Mouse (Mus musculus): ENCODE results near the gene Cux2. TPM values are rescaled to one million over a fixed set of nuclear protein-coding genes. Genes with fewer than 3 reads are reported as not detected.

Gene Cux2
- polyA plus RNA-seq, 1 experiment, result 1.2 TPM

- WGBS, result 50% methylated on average over 15 of the region's 15 CpGs
- TF ChIP-seq CTCF (IDR thresholded peaks at IDR 0.05; ENCODE audit: extremely low read depth, insufficient read depth, insufficient read length, insufficient replicate concordance) (no peak), POLR2A (IDR thresholded peaks at IDR 0.05; ENCODE audit: low read depth, low read length) (no peak)
- no peak overlapping the region for H3K27ac ChIP-seq (ENCODE audit: insufficient read depth, low read length)
- no peak for DNase-seq (ENCODE audit: low read depth in 1 of 2, low spot score in 2 of 2)
- H3K36me3 ChIP-seq (ENCODE audit: control insufficient read depth, insufficient read depth, low read length), result no peaks in the 10 kb centered on the region
- peaks cover 20% of the 10 kb centered on the region for H3K27me3 ChIP-seq (ENCODE audit: control insufficient read depth, insufficient read depth, low read length)
- H3K4me1 ChIP-seq (ENCODE audit: control insufficient read depth, insufficient read depth, insufficient read length), result peaks cover 13% of the 10 kb centered on the region
- no peak overlapping the region for H3K4me3 ChIP-seq (ENCODE audit: extremely low read depth, insufficient read depth, insufficient read length)
Measured at GRCm38 (mm10) chr5:122053587-122053986, 3.7 kb upstream of the Cux2 start.

GRCm38 (mm10) chr5:122050832-122051105 is 867 bp upstream of the Cux2 start:
- H3K27me3 ChIP-seq (ENCODE audit: control insufficient read depth, insufficient read depth, low read length), result peaks cover 20% of the 10 kb centered on the region
- peaks cover 13% of the 10 kb centered on the region for H3K4me1 ChIP-seq (ENCODE audit: control insufficient read depth, insufficient read depth, insufficient read length)
- no peak overlapping the region for H3K4me3 ChIP-seq (ENCODE audit: extremely low read depth, insufficient read depth, insufficient read length)

GRCm38 (mm10) chr5:122049664-122050016 is 262 bp downstream of the Cux2 start:
- no peak overlapping the region for H3K27ac ChIP-seq (ENCODE audit: insufficient read depth, low read length)
- H3K4me1 ChIP-seq (ENCODE audit: control insufficient read depth, insufficient read depth, insufficient read length), result peaks cover 13% of the 10 kb centered on the region
- H3K27me3 ChIP-seq (ENCODE audit: control insufficient read depth, insufficient read depth, low read length), result peaks cover 20% of the 10 kb centered on the region
- DNase-seq (ENCODE audit: low read depth in 1 of 2, low spot score in 2 of 2), result no peak
- peak overlapping the region; percentile 57 for H3K4me3 ChIP-seq (ENCODE audit: extremely low read depth, insufficient read depth, insufficient read length)
- WGBS, result 2% methylated on average over 38 of the region's 43 CpGs
- TF ChIP-seq CTCF (IDR thresholded peaks at IDR 0.05; ENCODE audit: extremely low read depth, insufficient read depth, insufficient read length, insufficient replicate concordance), result no peak
- TF ChIP-seq POLR2A (IDR thresholded peaks at IDR 0.05; ENCODE audit: low read depth, low read length), result no peak
- no peaks in the 10 kb centered on the region for H3K36me3 ChIP-seq (ENCODE audit: control insufficient read depth, insufficient read depth, low read length)

More at GRCm38 (mm10) chr5:122050832-122051105, 867 bp upstream of the Cux2 start:
- 9% methylated on average over 8 of the region's 8 CpGs for WGBS
- no peak for DNase-seq (ENCODE audit: low read depth in 1 of 2, low spot score in 2 of 2)
- Histone ChIP-seq H3K27ac (ENCODE audit: insufficient read depth, low read length) (no peak overlapping the region), H3K36me3 (ENCODE audit: control insufficient read depth, insufficient read depth, low read length) (no peaks in the 10 kb centered on the region)
- no peak for TF ChIP-seq POLR2A (IDR thresholded peaks at IDR 0.05; ENCODE audit: low read depth, low read length)
- no peak for TF ChIP-seq CTCF (IDR thresholded peaks at IDR 0.05; ENCODE audit: extremely low read depth, insufficient read depth, insufficient read length, insufficient replicate concordance)

GRCm38 (mm10) chr5:122048686-122049663 is 927 bp downstream of the Cux2 start:
- DNase-seq (ENCODE audit: low read depth in 1 of 2, low spot score in 2 of 2), result no peak
- TF ChIP-seq POLR2A (IDR thresholded peaks at IDR 0.05; ENCODE audit: low read depth, low read length) (no peak), CTCF (IDR thresholded peaks at IDR 0.05; ENCODE audit: extremely low read depth, insufficient read depth, insufficient read length, insufficient replicate concordance) (no peak)
- Histone ChIP-seq H3K36me3 (ENCODE audit: control insufficient read depth, insufficient read depth, low read length) (no peaks in the 10 kb centered on the region), H3K4me1 (ENCODE audit: control insufficient read depth, insufficient read depth, insufficient read length) (peaks cover 13% of the 10 kb centered on the region), H3K4me3 (ENCODE audit: extremely low read depth, insufficient read depth, insufficient read length) (peak overlapping the region; percentile 57; the same call in 1 of the 2 replicates), H3K27me3 (ENCODE audit: control insufficient read depth, insufficient read depth, low read length) (peaks cover 20% of the 10 kb centered on the region), H3K27ac (ENCODE audit: insufficient read depth, low read length) (no peak overlapping the region)
- WGBS, result 3% methylated on average over 52 of the region's 52 CpGs

GRCm38 (mm10) chr5:122048252-122048651 is 1.6 kb downstream of the Cux2 start:
- peaks cover 20% of the 10 kb centered on the region for H3K27me3 ChIP-seq (ENCODE audit: control insufficient read depth, insufficient read depth, low read length)
- H3K36me3 ChIP-seq (ENCODE audit: control insufficient read depth, insufficient read depth, low read length), result no peaks in the 10 kb centered on the region
- 13% methylated on average over 20 of the region's 20 CpGs for WGBS
- TF ChIP-seq POLR2A (IDR thresholded peaks at IDR 0.05; ENCODE audit: low read depth, low read length) (no peak), CTCF (IDR thresholded peaks at IDR 0.05; ENCODE audit: extremely low read depth, insufficient read depth, insufficient read length, insufficient replicate concordance) (no peak)
- no peak overlapping the region for H3K27ac ChIP-seq (ENCODE audit: insufficient read depth, low read length)
- DNase-seq (ENCODE audit: low read depth in 1 of 2, low spot score in 2 of 2), result no peak
- no peak overlapping the region for H3K4me3 ChIP-seq (ENCODE audit: extremely low read depth, insufficient read depth, insufficient read length)
- H3K4me1 ChIP-seq (ENCODE audit: control insufficient read depth, insufficient read depth, insufficient read length), result peaks cover 13% of the 10 kb centered on the region

GRCm38 (mm10) chr5:122047791-122048190 is 2.1 kb downstream of the Cux2 start:
- H3K27ac ChIP-seq (ENCODE audit: insufficient read depth, low read length), result no peak overlapping the region
- 61% methylated on average over 5 of the region's 5 CpGs for WGBS
- no peaks in the 10 kb centered on the region for H3K36me3 ChIP-seq (ENCODE audit: control insufficient read depth, insufficient read depth, low read length)
- H3K4me3 ChIP-seq (ENCODE audit: extremely low read depth, insufficient read depth, insufficient read length), result no peak overlapping the region
- peaks cover 13% of the 10 kb centered on the region for H3K4me1 ChIP-seq (ENCODE audit: control insufficient read depth, insufficient read depth, insufficient read length)
- H3K27me3 ChIP-seq (ENCODE audit: control insufficient read depth, insufficient read depth, low read length), result peaks cover 20% of the 10 kb centered on the region
- no peak for DNase-seq (ENCODE audit: low read depth in 1 of 2, low spot score in 2 of 2)
- no peak for TF ChIP-seq POLR2A (IDR thresholded peaks at IDR 0.05; ENCODE audit: low read depth, low read length)

- no peak for DNase-seq (ENCODE audit: low read depth in 1 of 2, low spot score in 2 of 2)
- no peak for TF ChIP-seq POLR2A (IDR thresholded peaks at IDR 0.05; ENCODE audit: low read depth, low read length)
- TF ChIP-seq CTCF (IDR thresholded peaks at IDR 0.05; ENCODE audit: extremely low read depth, insufficient read depth, insufficient read length, insufficient replicate concordance), result no peak
- Histone ChIP-seq H3K4me1 (ENCODE audit: control insufficient read depth, insufficient read depth, insufficient read length) (no peaks in the 10 kb centered on the region), H3K4me3 (ENCODE audit: extremely low read depth, insufficient read depth, insufficient read length) (no peak overlapping the region), H3K27me3 (ENCODE audit: control insufficient read depth, insufficient read depth, low read length) (no peaks in the 10 kb centered on the region; the same call in 1 of the 2 replicates), H3K36me3 (ENCODE audit: control insufficient read depth, insufficient read depth, low read length) (no peaks in the 10 kb centered on the region), H3K27ac (ENCODE audit: insufficient read depth, low read length) (no peak overlapping the region)
- 64% methylated on average over 11 of the region's 11 CpGs for WGBS
Measured at GRCm38 (mm10) chr5:122043567-122043966, 6.3 kb downstream of the Cux2 start.

Measured in spleen, adult 2 months (tissue).